Mouse (Mus musculus): ENCODE measurements at regions not wholly inside any gene's neighbourhood (a gene's known extent, or its start where the extent isn't known, plus 50 kb on each side); places are given as distances from the start of the nearest gene placed in this dataset.

DNA sequence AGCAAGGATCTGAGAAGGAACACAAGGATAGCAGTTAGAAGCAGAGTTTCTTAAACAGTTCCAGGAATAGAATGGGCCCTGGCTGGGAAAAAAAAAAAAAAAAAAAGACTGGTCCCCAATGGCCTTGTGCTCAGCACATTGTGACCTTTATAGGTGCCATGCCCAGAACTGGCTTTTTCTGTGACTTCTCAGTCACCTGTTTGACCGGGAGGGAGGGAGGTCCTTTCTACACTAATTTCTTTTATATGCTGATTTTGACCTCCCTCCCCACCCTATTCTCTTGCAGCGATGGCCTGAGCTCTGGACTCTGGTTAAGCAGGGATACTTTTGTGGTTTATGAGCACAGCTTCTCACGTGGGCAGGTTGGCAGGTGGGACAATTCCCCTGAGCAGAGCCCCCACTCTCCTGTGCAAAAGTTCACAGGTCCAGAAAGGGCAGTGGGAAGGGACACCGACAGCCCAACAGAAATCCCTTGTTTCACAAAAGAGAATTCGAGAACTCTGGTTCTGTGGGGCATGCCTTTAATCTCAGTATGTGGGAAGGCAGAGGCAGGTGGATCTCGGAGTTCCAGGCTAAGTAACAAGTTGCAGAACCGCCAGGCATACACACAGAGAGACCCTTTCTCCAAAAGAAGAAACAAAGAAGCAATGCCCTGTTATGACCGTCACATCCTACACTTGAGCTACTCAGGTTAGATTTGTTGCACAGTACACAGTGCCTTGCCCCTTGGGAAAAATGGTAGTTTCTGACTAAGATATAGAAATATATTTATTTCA, 50.3 kb upstream of the Frmd6 start:
- no peaks in the 10 kb centered on the region for H3K9me3 ChIP-seq
- ATAC-seq (ENCODE audit: insufficient read depth, low FRiP score, low read depth): no peak
- no peaks in the 10 kb centered on the region for H3K36me3 ChIP-seq
- no peak overlapping the region for H3K9ac ChIP-seq
- H3K4me3 ChIP-seq (replicated peaks): no peak overlapping the region
- WGBS: 78% methylated on average over 8 of the region's 8 CpGs
- H3K27ac ChIP-seq: no peak overlapping the region
- H3K4me1 ChIP-seq: no peaks in the 10 kb centered on the region
- no peak overlapping the region for H3K4me2 ChIP-seq
- H3K27me3 ChIP-seq (replicated peaks): no peaks in the 10 kb centered on the region
